In the genomic region with DNA sequence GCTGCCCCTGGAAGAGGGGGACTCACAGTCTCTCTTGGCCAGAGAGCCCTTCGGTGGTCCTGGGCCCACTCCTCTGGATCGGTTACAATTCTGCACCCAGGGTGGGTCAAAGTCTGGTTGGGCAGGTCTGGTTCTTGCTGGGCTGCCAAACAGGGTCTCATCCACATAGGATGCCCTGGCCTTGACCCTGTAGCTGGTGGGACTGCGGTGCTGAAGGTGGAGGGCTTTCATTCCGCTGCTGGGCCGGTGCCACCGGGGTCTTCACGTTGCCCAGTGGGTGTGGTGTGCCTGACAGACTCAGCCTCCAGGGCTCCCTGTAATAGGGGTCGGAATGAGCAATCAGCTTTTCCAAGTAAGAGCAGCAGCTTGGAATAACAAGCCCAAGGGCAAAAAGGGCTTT, we compare ENCODE assay signal across 9 mouse cellular contexts. TPM values are rescaled to one million over a fixed set of nuclear protein-coding genes. Genes with fewer than 3 reads are reported as not detected.
DNase-seq lines count a peak whose midpoint lies in the region; ATAC-seq and TF ChIP-seq lines count a peak whose summit lies in the region.
"Had no signal": no experiment of that assay in that cellular context is flagged by ENCODE, and none has a peak within 500 bp of the region (broad histone marks: within the 10 kb centered on the region; RNA-seq: fewer than 3 reads in every experiment).

No protein-coding gene starts in this region.

- H3K9me3 ChIP-seq in kidney, embryonic 14.5 days (ENCODE audit: control insufficient read depth, low read length): no peaks in the 10 kb centered on the region
- H3K9me3 ChIP-seq in hindbrain, embryonic 13.5 days: 0 out of 2 replicates have a peak, but pooled peaks cover 3% of the 10 kb centered on the region
- no peaks in the 10 kb centered on the region for H3K9me3 ChIP-seq in midbrain, embryonic 15.5 days

- no peak for ATAC-seq in kidney, embryonic 14.5 days (ENCODE audit: low FRiP score, low TSS enrichment)
- ATAC-seq in hindbrain, embryonic 13.5 days (ENCODE audit: low FRiP score): no peak
- no peak for ATAC-seq in midbrain, embryonic 15.5 days (replicated peaks)

- peak overlapping the region; percentile 50; the same call in 1 of the 2 replicates for H3K9ac ChIP-seq in kidney, embryonic 14.5 days (ENCODE audit: low read depth, low read length)
- H3K9ac ChIP-seq in hindbrain, embryonic 13.5 days: peak overlapping the region; percentile 79
- H3K9ac ChIP-seq in midbrain, embryonic 15.5 days: peak overlapping the region; percentile 71

- no peak for DNase-seq in kidney, postnatal 25 days
- no peak for DNase-seq in adrenal gland, postnatal 10 days
- DNase-seq in right cerebral cortex, postnatal 36 days (ENCODE audit: low spot score in 2 of 2): no peak
- DNase-seq in ovary, postnatal 14 days (ENCODE audit: low spot score): no peak

- peak overlapping the region; percentile 68 for H3K4me3 ChIP-seq in kidney, embryonic 14.5 days (ENCODE audit: low read length)
- H3K4me3 ChIP-seq in cortical plate, adult 2 months (ENCODE audit: insufficient read depth, low read length): peak overlapping the region; percentile 46
- H3K4me3 ChIP-seq in hindbrain, embryonic 13.5 days: peak overlapping the region; percentile 68
- peak overlapping the region; percentile 79 for H3K4me3 ChIP-seq in midbrain, embryonic 15.5 days

- peaks cover 14% of the 10 kb centered on the region for H3K4me1 ChIP-seq in kidney, embryonic 14.5 days (ENCODE audit: control insufficient read depth, insufficient read depth, low read length)
- peaks cover 2% of the 10 kb centered on the region; the same call in 1 of the 2 replicates for H3K4me1 ChIP-seq in cortical plate, adult 2 months (ENCODE audit: control insufficient read depth, insufficient read depth, low read length)
- H3K4me1 ChIP-seq in hindbrain, embryonic 13.5 days (replicated peaks): peaks cover 36% of the 10 kb centered on the region
- H3K4me1 ChIP-seq in midbrain, embryonic 15.5 days: peaks cover 22% of the 10 kb centered on the region

- TF ChIP-seq CTCF in cortical plate, adult 2 months (IDR thresholded peaks at IDR 0.05; ENCODE audit: extremely low read depth, insufficient read depth, low read length): no peak

- peak overlapping the region; percentile 74 for H3K4me2 ChIP-seq in kidney, embryonic 14.5 days (replicated peaks; ENCODE audit: low read depth, low read length)
- peak overlapping the region; percentile 81 for H3K4me2 ChIP-seq in hindbrain, embryonic 13.5 days
- peak overlapping the region; percentile 84 for H3K4me2 ChIP-seq in midbrain, embryonic 15.5 days

- 60% methylated on average over 8 of the region's 8 CpGs for WGBS in kidney, embryonic 14.5 days
- 43% methylated on average over 8 of the region's 8 CpGs for WGBS in hindbrain, embryonic 13.5 days
- WGBS in midbrain, embryonic 15.5 days: 47% methylated on average over 8 of the region's 8 CpGs

- no peaks in the 10 kb centered on the region; the same call in 1 of the 2 replicates for H3K36me3 ChIP-seq in kidney, embryonic 14.5 days (ENCODE audit: control insufficient read depth, insufficient read depth, low read length)
- H3K36me3 ChIP-seq in hindbrain, embryonic 13.5 days: peaks cover 32% of the 10 kb centered on the region
- H3K36me3 ChIP-seq in midbrain, embryonic 15.5 days (replicated peaks): no peaks in the 10 kb centered on the region

- no peak overlapping the region for H3K27ac ChIP-seq in kidney, embryonic 14.5 days (ENCODE audit: low read depth, low read length)
- H3K27ac ChIP-seq in cortical plate, adult 2 months (ENCODE audit: insufficient read depth, low read length): no peak overlapping the region
- H3K27ac ChIP-seq in hindbrain, embryonic 13.5 days: peak overlapping the region; percentile 89; the same call in 1 of the 2 replicates
- H3K27ac ChIP-seq in midbrain, embryonic 15.5 days: peak overlapping the region; percentile 89; the same call in 1 of the 2 replicates

- no peak for TF ChIP-seq POLR2A in cortical plate, adult 2 months (IDR thresholded peaks at IDR 0.05; ENCODE audit: extremely low read depth, insufficient read depth, low read length)

- H3K27me3 ChIP-seq in kidney, embryonic 14.5 days (ENCODE audit: control insufficient read depth, insufficient read depth, low read length): no peaks in the 10 kb centered on the region
- no peaks in the 10 kb centered on the region for H3K27me3 ChIP-seq in hindbrain, embryonic 13.5 days
- H3K27me3 ChIP-seq in midbrain, embryonic 15.5 days (replicated peaks): no peaks in the 10 kb centered on the region

RNA-seq across cellular contexts. Expression of gene Rita1, which starts 1.0 kb away (rescaled TPM):
- 10.4 and 11.1 TPM in 2 replicates for polyA plus RNA-seq in kidney, embryonic 14.5 days (2014; fragmentation: Nextera tagmentation; extraction: Ambion mirVana)
- polyA plus RNA-seq in cortical plate, adult 2 months (2012; rRNA removed): 39.6 and 40.8 TPM in 2 replicates
- 26.2 TPM in 2 replicates for polyA plus RNA-seq in hindbrain, embryonic 13.5 days (2015; fragmentation: Nextera tagmentation; extraction: Ambion mirVana)
- 28.3 and 30.6 TPM in 2 replicates for polyA plus RNA-seq in midbrain, embryonic 15.5 days (2015; fragmentation: Nextera tagmentation; extraction: Ambion mirVana)
- 10 to 100 TPM; 12.9 to 17.4 TPM for total RNA-seq in adrenal gland, postnatal 10 days (2021)

RNA-seq across cellular contexts. Expression of gene Ddx54, which starts 1.1 kb away (rescaled TPM):
- 22.3 and 37.7 TPM in 2 replicates for polyA plus RNA-seq in kidney, embryonic 14.5 days (2014; fragmentation: Nextera tagmentation; extraction: Ambion mirVana)
- polyA plus RNA-seq in cortical plate, adult 2 months (2012; rRNA removed): 30.3 and 31.0 TPM in 2 replicates
- polyA plus RNA-seq in hindbrain, embryonic 13.5 days (2015; fragmentation: Nextera tagmentation; extraction: Ambion mirVana): 44.0 and 47.7 TPM in 2 replicates
- 39.9 and 43.7 TPM in 2 replicates for polyA plus RNA-seq in midbrain, embryonic 15.5 days (2015; fragmentation: Nextera tagmentation; extraction: Ambion mirVana)
- 10 to 100 TPM; 36.0 to 36.1 TPM for total RNA-seq in adrenal gland, postnatal 10 days (2021)

RNA-seq across cellular contexts. Expression of gene Iqcd, which starts 22.6 kb away (rescaled TPM):
- 0.57 and 1.4 TPM in 2 replicates for polyA plus RNA-seq in kidney, embryonic 14.5 days (2014; fragmentation: Nextera tagmentation; extraction: Ambion mirVana)
- polyA plus RNA-seq in cortical plate, adult 2 months (2012; rRNA removed): 1.5 and 2.5 TPM in 2 replicates
- 2.4 and 2.6 TPM in 2 replicates for polyA plus RNA-seq in hindbrain, embryonic 13.5 days (2015; fragmentation: Nextera tagmentation; extraction: Ambion mirVana)
- polyA plus RNA-seq in midbrain, embryonic 15.5 days (2015; fragmentation: Nextera tagmentation; extraction: Ambion mirVana): 1.7 and 1.8 TPM in 2 replicates
- total RNA-seq in adrenal gland, postnatal 10 days (2021): under 1 TPM; 0.42 to 0.51 TPM

RNA-seq across cellular contexts. Expression of gene Cfap73, which starts 22.6 kb away (rescaled TPM):
- not detected in 2 replicates for polyA plus RNA-seq in kidney, embryonic 14.5 days (2014; fragmentation: Nextera tagmentation; extraction: Ambion mirVana)
- 0.10 and 0.19 TPM in 2 replicates for polyA plus RNA-seq in cortical plate, adult 2 months (2012; rRNA removed)
- 0.28 and 0.49 TPM in 2 replicates for polyA plus RNA-seq in hindbrain, embryonic 13.5 days (2015; fragmentation: Nextera tagmentation; extraction: Ambion mirVana)
- polyA plus RNA-seq in midbrain, embryonic 15.5 days (2015; fragmentation: Nextera tagmentation; extraction: Ambion mirVana): 0.44 and 0.70 TPM in 2 replicates
- under 1 TPM in 1 of 2 experiments, not detected in 1; 0.42 TPM for total RNA-seq in adrenal gland, postnatal 10 days (2021)
- total RNA-seq: left cerebral cortex, postnatal 36 days had no signal

RNA-seq across cellular contexts. Expression of gene Tpcn1, which starts 22.9 kb away (rescaled TPM):
- polyA plus RNA-seq in kidney, embryonic 14.5 days (2014; fragmentation: Nextera tagmentation; extraction: Ambion mirVana): 33.8 and 37.3 TPM in 2 replicates
- polyA plus RNA-seq in cortical plate, adult 2 months (2012; rRNA removed): 37.9 and 40.0 TPM in 2 replicates
- polyA plus RNA-seq in hindbrain, embryonic 13.5 days (2015; fragmentation: Nextera tagmentation; extraction: Ambion mirVana): 18.2 and 18.7 TPM in 2 replicates
- polyA plus RNA-seq in midbrain, embryonic 15.5 days (2015; fragmentation: Nextera tagmentation; extraction: Ambion mirVana): 15.8 and 17.7 TPM in 2 replicates
- 10 to 100 TPM; 53.1 to 60.4 TPM for total RNA-seq in adrenal gland, postnatal 10 days (2021)

Comparison
In these comparisons a context has a peak if more than half of its experiments do, and no peak if none do; other contexts are left out.
1. H3K27ac ChIP-seq: peak in hindbrain, embryonic 13.5 days (single experiment) and midbrain, embryonic 15.5 days (single experiment); none in kidney, embryonic 14.5 days (single experiment) and cortical plate, adult 2 months (single experiment).
2. Peak in every context shown above with its lines, with median percentiles within 50 percentile points of each other: H3K4me2 ChIP-seq, H3K4me3 ChIP-seq and H3K9ac ChIP-seq.